Mouse (Mus musculus): ENCODE measurements around the gene Zfp689. TPM values are rescaled to one million over a fixed set of nuclear protein-coding genes. Genes with fewer than 3 reads are reported as not detected.

The Zfp689 gene
- polyA plus RNA-seq, 1 experiment from 2014 or later, result 6.0 TPM

DNA sequence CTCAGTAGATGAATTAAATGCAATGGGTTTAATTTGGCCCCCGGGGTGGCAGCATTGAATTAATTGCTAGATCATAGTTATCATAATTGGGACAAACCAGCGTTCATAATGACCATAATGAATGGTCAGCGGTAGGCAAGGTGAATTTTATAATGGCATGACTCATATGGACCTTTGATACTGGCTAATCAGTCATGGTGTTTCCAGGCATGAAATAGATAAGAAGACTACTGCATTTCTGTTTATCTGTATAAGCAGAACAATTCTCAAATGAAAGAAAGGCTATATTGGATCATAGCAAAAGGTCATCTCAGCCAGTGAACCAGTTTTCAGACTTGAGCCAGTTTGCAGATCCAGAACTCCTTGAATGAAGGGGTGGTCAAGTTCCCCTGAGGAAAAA lies 48.6 kb downstream of the Zfp689 start:
- H3K4me1 ChIP-seq (replicated peaks), result no peaks in the 10 kb centered on the region
- H3K4me3 ChIP-seq, result no peak overlapping the region
- no peak overlapping the region for H3K4me2 ChIP-seq
- peaks cover 10% of the 10 kb centered on the region for H3K36me3 ChIP-seq
- H3K27ac ChIP-seq (ENCODE audit: poor library complexity, severe bottlenecking), result no peak overlapping the region
- H3K27me3 ChIP-seq (replicated peaks), result peaks cover 11% of the 10 kb centered on the region; the same call in 1 of the 2 replicates
- WGBS, result 64% methylated on average over 3 of the region's 3 CpGs
- H3K9ac ChIP-seq, result no peak overlapping the region
- ATAC-seq (ENCODE audit: insufficient number of reproducible peaks, low FRiP score), result no peak
- peaks cover 4% of the 10 kb centered on the region; the same call in 1 of the 2 replicates for H3K9me3 ChIP-seq (replicated peaks)

DNA sequence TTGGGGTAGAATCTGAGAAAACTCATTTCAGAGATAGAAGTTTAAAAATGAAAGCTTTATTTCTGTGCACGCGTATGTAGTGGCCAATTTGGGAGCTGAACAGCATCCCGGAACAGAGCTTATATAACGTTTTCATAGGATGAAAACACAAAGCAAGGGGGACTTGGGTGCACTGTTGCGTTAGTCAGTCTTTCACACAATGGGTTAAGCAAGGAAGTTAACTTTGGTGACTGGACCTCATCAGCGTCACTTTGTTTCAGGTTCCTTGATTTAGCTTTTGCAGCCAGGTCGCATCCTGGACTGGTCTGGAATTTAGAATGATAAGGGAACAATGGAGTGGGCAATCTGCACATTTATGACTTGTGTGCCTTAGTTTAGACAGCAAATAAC lies 55.0 kb downstream of the Zfp689 start:
- WGBS, result 13% methylated on average over 7 of the region's 7 CpGs
- ATAC-seq (ENCODE audit: insufficient number of reproducible peaks, low FRiP score), result no peak
- Histone ChIP-seq H3K4me3 (peak overlapping the region; percentile 73), H3K27me3 (replicated peaks) (peaks cover 11% of the 10 kb centered on the region; the same call in 1 of the 2 replicates), H3K27ac (ENCODE audit: poor library complexity, severe bottlenecking) (peak overlapping the region; percentile 65), H3K4me1 (replicated peaks) (peaks cover 23% of the 10 kb centered on the region), H3K9ac (no peak overlapping the region), H3K4me2 (peak overlapping the region; percentile 84), H3K9me3 (replicated peaks) (no peaks in the 10 kb centered on the region), H3K36me3 (peaks cover 20% of the 10 kb centered on the region)

DNA sequence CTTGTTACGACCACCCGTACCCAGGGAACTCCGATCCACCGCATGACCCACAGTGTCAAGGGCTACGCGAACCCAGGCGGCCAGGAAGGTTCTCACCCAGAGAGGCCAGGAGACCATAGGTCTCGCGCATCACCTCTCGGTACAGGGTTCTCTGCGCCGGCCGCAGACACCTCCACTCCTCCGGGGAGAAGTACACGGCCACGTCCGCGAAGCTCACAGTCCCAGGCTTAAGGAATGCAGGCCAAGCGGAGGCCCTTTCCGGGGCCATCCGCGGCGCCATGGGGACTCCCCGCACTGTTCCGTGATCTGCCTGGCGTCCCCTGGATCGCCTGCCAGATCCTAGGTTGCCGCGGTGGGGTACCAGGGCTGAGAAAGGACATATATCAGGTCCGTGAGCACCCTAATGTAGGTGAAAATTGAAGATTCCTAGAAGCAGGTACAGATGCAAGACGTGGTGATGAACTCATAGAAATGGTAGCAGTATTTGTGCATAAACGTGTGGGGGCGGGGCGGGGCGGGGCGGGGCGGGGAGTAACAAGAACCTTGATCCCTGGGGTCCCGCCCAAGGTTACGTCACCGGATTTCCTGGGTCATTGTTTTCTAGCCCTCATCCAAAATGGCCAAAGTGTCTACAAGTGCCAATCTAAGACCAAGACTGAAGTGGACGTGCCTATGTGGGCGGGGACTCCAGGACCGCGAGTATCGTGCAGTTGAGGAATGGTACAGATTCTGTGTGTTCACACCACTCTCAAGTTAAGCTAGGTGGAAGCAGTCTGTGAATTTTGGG lies 55.6 kb downstream of the Zfp689 start, which contains the start of gene E430018J23Rik:
Gene E430018J23Rik (minus strand): TSS at position 473 of the 787 bp plus-strand sequence.
- H3K9ac ChIP-seq, result peak within 1 kb of the TSS; percentile 84
- H3K27ac ChIP-seq (ENCODE audit: poor library complexity, severe bottlenecking), result peak within 1 kb of the TSS; percentile 84
- H3K4me3 ChIP-seq, result peak within 1 kb of the TSS; percentile 73
- peaks cover 11% of the 10 kb centered on the region; the same call in 1 of the 2 replicates for H3K27me3 ChIP-seq (replicated peaks)
- peaks cover 20% of the 10 kb centered on the region for H3K36me3 ChIP-seq
- peak within 1 kb of the TSS; percentile 84 for H3K4me2 ChIP-seq
- ATAC-seq (ENCODE audit: insufficient number of reproducible peaks, low FRiP score), result peak; percentile 96
- WGBS, result under 1% methylated on average over 45 of the region's 45 CpGs
- H3K4me1 ChIP-seq (replicated peaks), result peaks cover 23% of the 10 kb centered on the region
- H3K9me3 ChIP-seq (replicated peaks), result no peaks in the 10 kb centered on the region

DNA sequence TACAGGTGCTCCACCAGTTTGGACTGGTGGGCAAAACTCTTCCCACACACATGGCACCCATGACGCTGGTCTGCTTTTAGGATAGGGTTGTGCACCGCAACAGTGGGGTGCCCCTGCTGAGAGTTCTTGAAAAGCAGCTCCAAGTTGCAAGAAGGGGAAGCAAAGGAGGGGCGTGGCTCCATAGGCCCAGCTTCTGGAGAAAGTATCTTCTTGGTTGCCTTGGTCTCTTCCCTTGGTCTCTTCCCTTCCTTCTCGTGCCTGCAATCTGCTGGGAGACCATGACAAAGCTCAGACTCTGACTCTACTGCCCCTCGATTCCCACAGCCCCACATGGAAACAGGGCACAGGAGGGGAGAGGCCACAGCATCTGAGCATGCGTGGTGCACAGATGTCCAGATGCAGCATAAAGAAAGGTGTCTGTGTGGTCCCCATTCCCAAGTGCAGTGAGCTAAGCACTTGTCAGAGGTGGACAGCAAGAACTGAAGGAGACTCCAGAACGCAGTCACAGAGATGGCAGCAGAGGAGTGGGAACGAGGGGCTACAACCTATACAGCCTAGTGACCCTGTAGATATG lies 56.6 kb downstream of the Zfp689 start:
- WGBS, result 84% methylated on average over 8 of the region's 8 CpGs
- Histone ChIP-seq H3K4me2 (peak overlapping the region; percentile 84), H3K27me3 (replicated peaks) (peaks cover 4% of the 10 kb centered on the region; the same call in 1 of the 2 replicates), H3K36me3 (peaks cover 20% of the 10 kb centered on the region), H3K9ac (peak overlapping the region; percentile 84), H3K27ac (ENCODE audit: poor library complexity, severe bottlenecking) (no peak overlapping the region), H3K9me3 (replicated peaks) (no peaks in the 10 kb centered on the region), H3K4me1 (replicated peaks) (peaks cover 23% of the 10 kb centered on the region), H3K4me3 (peak overlapping the region; percentile 73)
- ATAC-seq (ENCODE audit: insufficient number of reproducible peaks, low FRiP score), result no peak

Small RNA genes lying within 50 kb of the gene (microRNA-seq; reads per million reads assigned to microRNA genes)
- not detected for gene Gm47278
- 0.94 reads per million for gene Mir7060

Other genes with a start within 250 kb of the Zfp689 start
- 29.2 and 32.3 TPM in 2 replicates for gene Tbc1d10b, start 240.7 kb downstream of the Zfp689 start, polyA plus RNA-seq (2016; fragmentation: Nextera tagmentation; extraction: Ambion mirVana)
- gene Mylpf, start 240.3 kb downstream of the Zfp689 start, polyA plus RNA-seq (2016; fragmentation: Nextera tagmentation; extraction: Ambion mirVana), result 17.8 and 20.0 TPM in 2 replicates
- gene Zfp553, start 216.1 kb downstream of the Zfp689 start, polyA plus RNA-seq (2016; fragmentation: Nextera tagmentation; extraction: Ambion mirVana), result 23.8 and 25.3 TPM in 2 replicates
- 22.1 and 28.2 TPM in 2 replicates for gene Sept1, start 216.0 kb downstream of the Zfp689 start, polyA plus RNA-seq (2016; fragmentation: Nextera tagmentation; extraction: Ambion mirVana)
- gene Zfp771, start 204.9 kb downstream of the Zfp689 start, polyA plus RNA-seq (2016; fragmentation: Nextera tagmentation; extraction: Ambion mirVana), result 32.7 and 34.4 TPM in 2 replicates
- 162 and 163 TPM in 2 replicates for gene Dctpp1, start 188.4 kb downstream of the Zfp689 start, polyA plus RNA-seq (2016; fragmentation: Nextera tagmentation; extraction: Ambion mirVana)
- gene Sephs2, start 175.1 kb downstream of the Zfp689 start, polyA plus RNA-seq (2016; fragmentation: Nextera tagmentation; extraction: Ambion mirVana), result 86.4 and 87.2 TPM in 2 replicates
- gene Itgal, start 152.9 kb downstream of the Zfp689 start, polyA plus RNA-seq (2016; fragmentation: Nextera tagmentation; extraction: Ambion mirVana), result 1.0 and 1.1 TPM in 2 replicates
- 19.1 and 19.8 TPM in 2 replicates for gene Zfp768, start 103.6 kb downstream of the Zfp689 start, polyA plus RNA-seq (2016; fragmentation: Nextera tagmentation; extraction: Ambion mirVana)
- gene Zfp747, start 73.1 kb downstream of the Zfp689 start, polyA plus RNA-seq (2016; fragmentation: Nextera tagmentation; extraction: Ambion mirVana), result 4.6 and 5.1 TPM in 2 replicates
- gene 9130019O22Rik, start 62.0 kb downstream of the Zfp689 start, polyA plus RNA-seq (2016; fragmentation: Nextera tagmentation; extraction: Ambion mirVana), result 3.4 and 3.9 TPM in 2 replicates
- gene E430018J23Rik, start 55.5 kb downstream of the Zfp689 start, polyA plus RNA-seq (2016; fragmentation: Nextera tagmentation; extraction: Ambion mirVana), result 4.5 and 5.1 TPM in 2 replicates
- 4.6 and 5.3 TPM in 2 replicates for gene Zfp764, start 42.3 kb downstream of the Zfp689 start, polyA plus RNA-seq (2016; fragmentation: Nextera tagmentation; extraction: Ambion mirVana)
- gene Zfp688, start 27.1 kb downstream of the Zfp689 start, polyA plus RNA-seq (2016; fragmentation: Nextera tagmentation; extraction: Ambion mirVana), result 15.4 and 16.7 TPM in 2 replicates
- gene Prr14, start 10.5 kb upstream of the Zfp689 start, polyA plus RNA-seq (2016; fragmentation: Nextera tagmentation; extraction: Ambion mirVana), result 33.8 and 35.2 TPM in 2 replicates
- 8.4 and 9.9 TPM in 2 replicates for gene Fbrs, start 30.0 kb upstream of the Zfp689 start, polyA plus RNA-seq (2016; fragmentation: Nextera tagmentation; extraction: Ambion mirVana)
- gene Srcap, start 62.8 kb upstream of the Zfp689 start, polyA plus RNA-seq (2016; fragmentation: Nextera tagmentation; extraction: Ambion mirVana), result 51.8 and 54.3 TPM in 2 replicates
- 8.5 and 9.1 TPM in 2 replicates for gene Gm42715, start 70.4 kb upstream of the Zfp689 start, polyA plus RNA-seq (2016; fragmentation: Nextera tagmentation; extraction: Ambion mirVana)
- gene Tmem265, start 112.2 kb upstream of the Zfp689 start, polyA plus RNA-seq (2016; fragmentation: Nextera tagmentation; extraction: Ambion mirVana), result 1.4 and 3.1 TPM in 2 replicates
- gene Phkg2, start 124.2 kb upstream of the Zfp689 start, polyA plus RNA-seq (2016; fragmentation: Nextera tagmentation; extraction: Ambion mirVana), result 34.1 and 35.9 TPM in 2 replicates
- gene Ccdc189, start 139.4 kb upstream of the Zfp689 start, polyA plus RNA-seq (2016; fragmentation: Nextera tagmentation; extraction: Ambion mirVana), result 8.7 and 9.8 TPM in 2 replicates
- gene Rnf40, start 139.6 kb upstream of the Zfp689 start, polyA plus RNA-seq (2016; fragmentation: Nextera tagmentation; extraction: Ambion mirVana), result 38.8 and 40.0 TPM in 2 replicates
- gene Zfp629, start 166.6 kb upstream of the Zfp689 start, polyA plus RNA-seq (2016; fragmentation: Nextera tagmentation; extraction: Ambion mirVana), result 12.7 and 13.7 TPM in 2 replicates

All from heart, embryonic 12.5 days (tissue).